Mouse (Mus musculus) liver, embryonic 14.5 days (tissue): ENCODE measurements around the gene Olfr324.

Source experiments
- CTCF ChIP-seq: IDR thresholded peaks from 2 replicates; pipeline ENCODE4 v1.5.1; 2016; ENCODE audit warnings: antibody characterized with exemption, low read depth, control low read depth
- EP300 ChIP-seq: IDR thresholded peaks from 2 replicates; pipeline ENCODE4 v1.6.1; 2016; ENCODE audit warnings: antibody characterized with exemption, low read depth

DNA sequence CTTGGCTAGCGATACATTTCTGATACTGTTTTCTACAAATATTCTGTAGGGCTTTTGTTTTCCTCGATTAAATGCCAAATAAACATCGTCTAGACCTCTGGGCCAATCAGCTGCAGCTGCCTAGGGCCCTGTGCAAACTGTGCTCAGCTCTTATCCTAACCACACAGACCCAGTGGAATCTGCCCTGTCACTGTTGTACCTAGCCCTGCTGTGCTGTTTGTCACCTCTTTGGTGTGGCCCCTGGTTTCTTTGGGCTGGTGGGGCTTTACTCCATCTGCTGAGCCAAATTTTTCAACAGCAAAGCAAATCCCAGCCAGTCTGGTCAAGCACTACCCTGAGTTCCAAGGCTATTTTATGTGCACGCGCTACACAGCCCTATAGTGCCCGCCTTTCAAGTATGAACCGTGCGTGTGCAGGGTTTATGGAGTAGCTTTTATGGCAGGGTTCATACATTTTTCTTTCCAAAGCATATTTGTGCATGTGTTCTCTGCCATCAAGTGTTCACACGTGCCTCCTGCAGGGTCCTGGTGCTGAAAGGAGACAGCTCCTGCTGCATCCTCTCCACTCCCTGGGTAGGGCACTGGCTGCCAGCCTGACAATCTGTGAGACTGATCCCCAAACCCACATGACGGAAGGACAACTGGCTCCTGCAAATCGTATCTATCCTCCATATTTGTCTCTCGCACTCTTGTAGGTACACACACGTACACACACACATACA is 46.9 kb downstream of the Olfr324 start:
- TF ChIP-seq CTCF (no peak), EP300 (peak; percentile 95)
